Mouse (Mus musculus) urinary bladder, adult 18-20 months (tissue): ENCODE data around the gene Zfp729b.

ENCODE experiments used
- DNase-seq, 2 experiments: peaks; one replicate each; pipeline ENCODE4 v3.0.0; 2022; ENCODE audit warnings: low spot score in 2 of 2, mixed read lengths in 2 of 2

The Zfp729b gene

DNA sequence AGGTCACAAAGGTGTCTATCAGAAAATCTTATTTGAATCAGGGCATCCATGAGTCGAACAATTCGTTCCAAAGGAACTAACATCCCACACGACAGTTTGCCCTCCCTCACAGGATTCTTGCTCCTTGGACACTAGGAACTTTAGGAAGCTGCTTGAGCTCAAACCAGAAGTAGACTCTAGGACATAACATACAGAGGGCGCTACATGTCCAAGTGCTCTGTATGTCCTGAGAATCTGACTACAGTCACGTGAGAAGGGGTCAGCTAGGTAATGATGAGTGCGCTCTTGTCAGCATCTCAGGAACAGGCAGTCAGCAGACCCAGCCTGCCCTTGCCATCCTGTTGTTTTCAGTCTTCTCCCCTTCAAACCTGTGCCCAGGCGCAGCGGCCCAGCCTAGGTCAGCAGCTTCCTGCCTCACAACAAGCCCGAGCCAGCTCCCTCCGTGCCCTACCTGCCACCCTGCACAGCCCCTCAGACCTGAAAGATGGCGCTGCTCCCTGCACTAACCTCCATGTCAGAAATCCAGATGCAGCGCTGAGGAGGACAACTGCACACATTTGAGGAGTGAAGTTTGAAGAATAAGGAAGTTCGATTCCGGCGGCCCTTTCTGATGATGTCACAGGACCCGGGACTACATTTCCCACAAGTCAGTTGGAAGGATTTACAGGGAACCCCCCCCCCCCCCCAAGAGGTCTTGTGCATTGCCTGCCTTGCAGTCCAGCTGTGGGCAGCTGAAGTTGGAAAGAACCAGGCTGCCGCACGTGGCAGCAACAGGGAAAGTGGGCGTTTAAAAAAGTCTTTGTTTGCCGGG lies at the start of gene Zfp729b:
Zfp729b (minus strand) TSS at position 642 of the 811 bp plus-strand sequence.
- DNase-seq: peak; percentile 83

DNA sequence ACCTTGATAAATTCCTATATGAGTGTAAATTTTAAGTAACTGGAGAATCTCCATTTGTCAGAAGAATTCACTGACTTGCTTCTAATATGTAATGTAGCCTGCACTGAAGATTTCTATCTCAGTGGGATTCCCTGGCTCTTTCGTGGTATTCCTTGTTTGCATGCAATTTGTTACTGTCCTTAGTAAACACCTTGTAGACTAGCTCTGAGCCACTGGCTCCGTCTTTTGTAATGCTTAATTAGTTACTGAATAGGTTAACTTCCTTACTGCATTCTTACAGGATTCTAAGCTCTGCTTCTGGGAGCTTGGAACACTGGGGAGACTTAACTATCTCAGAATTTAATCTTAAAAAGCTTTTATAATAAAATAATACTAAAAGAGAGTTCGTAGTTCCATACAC lies 43.0 kb upstream of the Zfp729b start:
- DNase-seq: no peak

- DNase-seq: peak; percentile 72 to 78
Measured at GRCm38 (mm10) chr13:67637294-67638007, 27.9 kb upstream of the Zfp729b start, which contains the start of the genes Gm49345 and Zfp729a. Gm49345 (minus strand) TSS chr13:67637769. Zfp729a (minus strand) TSS chr13:67637791.

- no peak for DNase-seq
Measured at GRCm38 (mm10) chr13:67610108-67610507, 601 bp upstream of the Zfp729b start.

- no peak for DNase-seq
Measured at GRCm38 (mm10) chr13:67572591-67573189, 36.8 kb downstream of the Zfp729b start.

- no peak for DNase-seq
Measured at GRCm38 (mm10) chr13:67553730-67554129, 55.8 kb downstream of the Zfp729b start, which contains the start of gene Zfp748. Zfp748 (minus strand) TSS chr13:67553830.

DNA sequence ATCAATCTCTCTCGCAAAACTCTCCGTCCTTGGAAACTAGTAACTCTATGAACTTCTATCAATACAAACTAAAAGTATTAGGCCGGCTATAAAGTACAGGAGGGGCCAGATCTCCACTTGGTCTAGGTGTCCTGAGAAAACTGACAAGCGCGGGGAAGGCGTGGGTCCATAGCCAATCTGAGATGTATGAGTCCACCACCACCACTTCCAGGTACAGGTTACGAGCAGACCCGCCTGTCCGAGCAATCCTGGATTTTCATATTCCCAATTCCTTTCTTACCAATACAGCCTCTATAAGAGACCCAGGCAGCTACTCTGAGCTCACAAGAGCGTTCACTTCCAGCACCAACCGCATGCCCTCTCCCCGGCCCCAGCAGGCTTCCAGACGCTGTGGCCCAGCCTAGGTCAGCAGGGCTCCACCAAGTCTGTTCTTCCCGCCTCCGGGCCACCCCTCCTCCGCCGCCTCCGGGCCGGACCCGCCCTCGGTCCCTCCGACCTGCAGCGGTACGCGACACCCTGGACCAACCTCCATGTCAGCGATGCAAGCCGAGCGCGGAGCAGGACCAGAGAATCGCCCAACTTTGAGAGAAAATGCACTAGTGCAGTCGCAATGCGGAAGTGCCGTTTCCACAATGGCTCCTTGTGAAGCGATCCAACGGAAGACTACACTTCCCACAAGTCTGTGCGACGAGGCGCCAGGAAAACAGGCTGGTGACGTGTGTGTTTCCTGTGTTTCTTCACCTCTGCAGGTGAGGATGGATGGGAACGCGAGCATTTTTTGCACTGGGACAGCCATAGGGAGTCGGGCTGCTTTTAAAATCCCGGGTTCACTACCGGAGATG lies 56.8 kb downstream of the Zfp729b start:
- peak; percentile 82 to 89 for DNase-seq

- no peak for DNase-seq
Measured at GRCm38 (mm10) chr13:67545941-67546340, 63.6 kb downstream of the Zfp729b start.
